Mouse (Mus musculus): ENCODE data around the gene Pik3c2a. TPM values are rescaled to one million over a fixed set of nuclear protein-coding genes. Genes with fewer than 3 reads are reported as not detected.

Gene Pik3c2a
- 61.7 TPM for total RNA-seq (2023)

DNA sequence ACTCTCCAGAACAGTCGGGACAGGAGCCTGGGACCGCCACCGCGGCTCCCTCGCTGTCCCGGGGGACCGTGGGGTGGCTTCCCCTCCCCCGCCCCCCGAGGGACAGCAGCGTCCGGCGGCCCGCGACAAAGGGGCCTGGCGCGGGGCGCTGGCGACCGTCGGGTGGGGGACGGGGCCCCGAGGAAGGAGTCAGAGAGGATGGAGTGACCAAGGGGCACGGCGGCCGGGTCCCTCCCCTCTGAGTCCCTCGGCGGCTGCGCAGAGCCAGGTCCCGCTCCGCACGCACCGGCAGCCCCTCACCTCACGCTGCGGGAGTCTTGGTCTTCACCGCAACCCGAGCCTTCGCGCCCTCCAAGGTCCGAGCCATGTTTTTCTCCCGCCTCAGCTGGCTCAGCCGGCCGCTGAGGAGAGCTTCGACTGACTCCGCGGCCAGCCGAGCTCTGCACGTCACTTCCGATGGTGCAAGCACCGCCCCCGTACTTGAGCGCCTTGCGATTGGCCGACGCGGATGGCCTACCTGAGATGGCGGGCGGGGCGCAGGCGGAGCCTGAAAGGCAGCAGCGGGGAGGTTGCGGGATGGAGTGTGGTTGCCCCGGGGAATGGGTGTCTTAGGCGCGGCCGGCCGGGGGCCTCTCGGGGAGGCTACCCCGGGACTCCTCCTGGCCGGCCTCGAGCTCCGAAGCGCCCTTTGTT is at the start of gene Pik3c2a:
Gene Pik3c2a (minus strand): TSS at position 446 of the 693 bp plus-strand sequence.

DNA sequence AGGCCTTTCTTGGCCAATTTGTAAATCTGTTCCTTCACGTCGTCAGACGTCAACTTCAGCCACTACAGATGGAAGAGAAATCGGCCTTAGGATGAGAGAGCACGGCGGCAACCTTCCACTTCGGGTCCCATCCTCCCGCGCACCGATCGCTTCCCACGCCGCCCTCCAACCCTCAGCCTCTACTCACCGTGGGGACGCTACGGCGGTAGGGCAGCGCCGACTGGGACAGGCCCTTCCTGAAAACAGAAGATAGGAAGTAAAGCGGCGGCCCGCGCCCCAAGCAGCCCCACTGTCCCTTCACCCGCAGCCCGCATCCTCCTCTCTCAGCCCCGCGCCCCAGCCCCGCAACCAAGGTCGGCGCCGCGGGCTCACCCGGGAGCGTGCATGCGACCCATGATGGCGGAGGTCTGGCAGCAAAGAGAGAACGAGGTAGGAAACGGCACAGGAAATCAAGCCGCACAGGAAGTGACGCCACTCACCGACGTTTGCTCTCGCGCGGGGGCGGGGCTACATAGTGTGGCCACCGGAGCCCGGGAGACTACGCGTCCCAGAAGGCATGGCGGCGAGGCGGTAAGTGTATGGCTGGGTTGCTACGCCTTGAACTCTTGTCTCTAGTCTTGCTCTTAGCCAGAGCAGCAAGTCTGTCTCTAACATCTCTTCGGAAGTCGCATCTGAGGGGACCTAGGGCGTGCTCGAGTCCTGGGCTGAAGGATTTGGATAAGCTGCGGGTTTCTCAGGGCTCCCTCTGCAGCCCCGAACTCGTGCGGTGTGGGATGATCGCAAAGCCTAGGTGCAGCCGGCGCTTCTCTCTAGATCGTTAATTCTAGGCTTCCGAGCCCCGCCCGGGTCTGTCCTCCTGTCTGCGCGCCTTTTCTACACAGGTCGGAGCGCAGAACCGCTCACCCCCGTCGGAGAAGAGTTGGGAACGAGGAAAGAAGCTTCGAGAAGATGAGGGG is 109.3 kb downstream of the Pik3c2a start, which contains the start of gene Rps13:
Gene Rps13 (minus strand): TSS at position 483 of the 956 bp plus-strand sequence.

DNA sequence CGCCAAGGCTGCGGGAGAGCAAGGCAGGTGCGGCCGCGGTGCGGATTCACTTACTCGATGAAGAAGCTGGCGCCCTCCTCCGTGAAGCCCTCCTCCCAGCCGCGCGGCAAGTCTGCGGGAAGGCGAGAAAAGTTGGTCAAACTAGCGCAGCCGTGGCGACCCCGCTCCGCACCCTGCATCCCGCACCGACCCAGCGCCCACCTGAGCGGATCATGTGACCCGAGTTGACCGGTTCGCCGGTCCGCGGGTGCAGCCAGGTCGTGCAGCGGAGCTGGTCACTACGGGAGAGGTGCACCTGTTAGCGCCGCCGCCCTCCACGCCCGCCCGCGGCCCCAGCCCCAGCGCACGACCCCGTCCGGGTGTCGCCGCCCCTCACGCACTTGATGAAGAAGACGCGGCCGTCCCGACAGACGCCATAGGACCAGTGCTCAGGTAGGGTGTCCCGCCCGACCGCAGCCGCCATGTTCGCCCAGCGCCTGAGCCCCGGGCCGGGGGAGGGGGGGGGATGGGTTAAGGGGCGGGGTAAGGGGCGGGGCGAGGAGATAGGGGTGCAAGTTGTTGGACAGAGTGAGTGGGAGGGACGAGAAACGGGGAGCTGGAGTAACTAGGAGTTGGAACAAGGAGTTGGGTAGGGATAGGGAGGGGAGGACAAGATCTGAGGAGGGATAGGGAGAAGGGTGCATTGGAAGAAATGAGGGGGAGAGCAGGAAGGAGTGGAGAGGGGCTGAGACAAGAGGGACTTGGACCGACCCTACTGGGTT is 135.2 kb downstream of the Pik3c2a start, which contains the start of gene Plekha7:
Gene Plekha7 (minus strand): TSS at position 506 of the 761 bp plus-strand sequence.

Other genes starting within 250 kb of the Pik3c2a start
- gene Plekha7, start 135.1 kb downstream of the Pik3c2a start, total RNA-seq (2023), result 27.1 TPM
- gene Rps13, start 109.3 kb downstream of the Pik3c2a start, total RNA-seq (2023), result 2,265 TPM
- gene Nucb2, start 60.9 kb upstream of the Pik3c2a start, total RNA-seq (2023), result 5.5 TPM

All from CD4-positive naive resting alpha-beta T cell, adult 76 days (primary cell).